Mouse (Mus musculus) small intestine, adult 2 months (tissue): ENCODE results near the gene Eml3.
A peak's percentile ranks its signal among the peaks of the same experiment; 100 is the strongest.

ENCODE experiments used
- CTCF ChIP-seq: fragments of 200-500 bp; IDR thresholded peaks from 2 replicates; pipeline ENCODE4 v1.5.1; 2012; ENCODE audit warnings: low read depth, mild to moderate bottlenecking, control low read depth, inconsistent platforms, low read length, moderate library complexity, mixed read lengths; ENCODE audit not compliant: insufficient replicate concordance, insufficient read length; ENCODE audit errors: extremely low read depth
- POLR2A ChIP-seq: fragments of 200-500 bp; IDR thresholded peaks from 2 replicates; pipeline ENCODE4 v1.6.1; 2012; ENCODE audit warnings: low read depth, mild to moderate bottlenecking, control low read depth, inconsistent platforms, low read length, moderate library complexity

GRCm38 (mm10) chr19:8976535-8976934 lies 47.2 kb downstream of the Eml3 start:
- peak; percentile 92 for TF ChIP-seq CTCF
- TF ChIP-seq POLR2A: no peak
